Mouse (Mus musculus) midbrain, embryonic 12.5 days (tissue): ENCODE measurements around the gene Pilra. TPM values are rescaled to one million over a fixed set of nuclear protein-coding genes. Genes with fewer than 3 reads are reported as not detected.

Experiments used
- ATAC-seq: fragments of 200-750 bp; cut with Nextera tagmentation; 2 replicates; pipeline ENCODE4 v1.8.0; 2017; ENCODE audit warnings: low read depth, moderate TSS enrichment, moderate library complexity; ENCODE audit not compliant: low FRiP score
- H3K27ac ChIP-seq: fragments of 300-500 bp; sonication (generic); replicated peaks from 2 replicates; pipeline ENCODE4 v1.5.1; 2016; ENCODE audit warnings: mild to moderate bottlenecking
- H3K27me3 ChIP-seq: fragments of 300-500 bp; sonication (generic); 2 replicates; pipeline ENCODE4 v1.6.1; 2016; ENCODE audit warnings: mild to moderate bottlenecking
- H3K36me3 ChIP-seq: fragments of 300-500 bp; sonication (generic); 2 replicates; pipeline ENCODE4 v1.6.1; 2016
- H3K4me1 ChIP-seq: fragments of 300-500 bp; sonication (generic); 2 replicates; pipeline ENCODE4 v1.6.1; 2016
- H3K4me2 ChIP-seq: fragments of 300-500 bp; sonication (generic); replicated peaks from 2 replicates; pipeline ENCODE4 v1.6.1; 2016; ENCODE audit warnings: mild to moderate bottlenecking, moderate library complexity
- H3K4me3 ChIP-seq: fragments of 300-500 bp; sonication (generic); 2 replicates; pipeline ENCODE4 v1.5.1; 2016; ENCODE audit warnings: mild to moderate bottlenecking
- H3K9ac ChIP-seq: fragments of 300-500 bp; sonication (generic); replicated peaks from 2 replicates; pipeline ENCODE4 v1.6.1; 2016; ENCODE audit warnings: mild to moderate bottlenecking, moderate library complexity
- H3K9me3 ChIP-seq: fragments of 300-500 bp; sonication (generic); 2 replicates; pipeline ENCODE4 v1.6.1; 2016; ENCODE audit warnings: mild to moderate bottlenecking
- polyA plus RNA-seq: library from polyadenylated mRNA; unstranded; fragments of >200 nt; fragmentation: Nextera tagmentation; extraction: Ambion mirVana; gene quantifications from 2 replicates; pipeline ENCODE4 v1.2.1, GENCODE M21; 2016

Pilra gene
- polyA plus RNA-seq, 1 experiment from 2014 or later = 0.29 TPM

DNA sequence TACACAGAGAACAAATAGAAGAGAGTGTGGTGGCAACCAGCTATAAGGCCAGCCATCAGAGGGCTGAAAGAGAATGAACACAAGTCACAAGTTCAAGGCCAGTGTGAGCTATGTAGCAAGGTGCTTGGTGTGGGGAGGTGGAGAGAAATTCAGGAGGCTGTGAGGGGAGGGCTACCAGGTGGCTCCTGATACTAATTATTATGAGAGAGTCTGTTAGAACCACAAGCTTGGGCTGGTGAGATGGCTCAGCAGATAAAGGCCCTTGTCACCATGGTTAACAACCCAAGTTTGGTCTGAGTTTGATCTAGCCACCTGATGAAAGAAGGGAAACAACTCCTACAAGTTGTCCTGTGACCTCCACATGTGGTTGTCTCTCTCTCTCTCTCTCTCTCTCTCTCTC, 63.3 kb downstream of the Pilra start:
- no peak for ATAC-seq
- Histone ChIP-seq H3K4me3 (no peak overlapping the region), H3K4me1 (peaks cover 9% of the 10 kb centered on the region; the same call in 1 of the 2 replicates), H3K4me2 (no peak overlapping the region), H3K27ac (no peak overlapping the region), H3K9me3 (no peaks in the 10 kb centered on the region), H3K36me3 (no peaks in the 10 kb centered on the region), H3K27me3 (no peaks in the 10 kb centered on the region), H3K9ac (no peak overlapping the region)

Other genes with a start within 250 kb of the Pilra start
- gene Mospd3, start 235.2 kb downstream of the Pilra start, polyA plus RNA-seq = 31.9 and 33.5 TPM in 2 replicates
- 49.0 and 68.9 TPM in 2 replicates for gene Pcolce, start 222.5 kb downstream of the Pilra start, polyA plus RNA-seq
- 0.23 and 0.24 TPM in 2 replicates for gene Fbxo24, start 207.3 kb downstream of the Pilra start, polyA plus RNA-seq
- gene Lrch4, start 207.2 kb downstream of the Pilra start, polyA plus RNA-seq = 31.3 and 33.5 TPM in 2 replicates
- 10.7 and 12.9 TPM in 2 replicates for gene Gm20605, start 207.1 kb downstream of the Pilra start, polyA plus RNA-seq
- 8.1 and 10.7 TPM in 2 replicates for gene Sap25, start 194.9 kb downstream of the Pilra start, polyA plus RNA-seq
- gene Irs3, start 190.6 kb downstream of the Pilra start, polyA plus RNA-seq = 0.14 and 0.29 TPM in 2 replicates
- gene Agfg2, start 151.6 kb downstream of the Pilra start, polyA plus RNA-seq = 25.9 and 29.0 TPM in 2 replicates
- 22.1 TPM in 2 replicates for gene Nyap1, start 94.7 kb downstream of the Pilra start, polyA plus RNA-seq
- 68.4 and 71.4 TPM in 2 replicates for gene Tsc22d4, start 90.6 kb downstream of the Pilra start, polyA plus RNA-seq
- gene Ppp1r35, start 57.4 kb downstream of the Pilra start, polyA plus RNA-seq = 67.7 and 73.0 TPM in 2 replicates
- 12.1 and 13.7 TPM in 2 replicates for gene Mepce, start 48.6 kb downstream of the Pilra start, polyA plus RNA-seq
- gene Zcwpw1, start 48.5 kb downstream of the Pilra start, polyA plus RNA-seq = 14.9 and 17.9 TPM in 2 replicates
- not detected in 2 replicates for gene Pilrb1, start 21.8 kb upstream of the Pilra start, polyA plus RNA-seq
- not detected in 2 replicates for gene Pilrb2, start 35.5 kb upstream of the Pilra start, polyA plus RNA-seq
- gene Cyp3a13, start 85.3 kb upstream of the Pilra start, polyA plus RNA-seq = not detected in 2 replicates
- gene Gjc3, start 126.8 kb upstream of the Pilra start, polyA plus RNA-seq = 0.15 TPM in 1 of 2 replicates, not detected in the other
- gene Azgp1, start 145.2 kb upstream of the Pilra start, polyA plus RNA-seq = not detected in 2 replicates
- gene Smok3a, start 185.0 kb upstream of the Pilra start, polyA plus RNA-seq = not detected in 2 replicates
- gene Smok3b, start 185.1 kb upstream of the Pilra start, polyA plus RNA-seq = not detected in 2 replicates
- not detected in 2 replicates for gene Smok3c, start 216.9 kb upstream of the Pilra start, polyA plus RNA-seq
- 39.6 and 43.0 TPM in 2 replicates for gene Zkscan1, start 248.8 kb upstream of the Pilra start, polyA plus RNA-seq